Mouse (Mus musculus): ENCODE measurements around the gene Dlgap4.

The Dlgap4 gene
- long read RNA-seq, experiment 1, full-length matches to known transcripts: 28 of 47 reads
- long read RNA-seq, experiment 1, partial matches to known transcripts: 11 of 47 reads
- long read RNA-seq, experiment 1, other reads (novel, unspliced or antisense): 8 of 47 reads
- long read RNA-seq, experiment 2, transcript Dlgap4-204 (7 exons, 1,595 nt): major isoform, 18 of 55 reads
- long read RNA-seq, experiment 2, transcript Dlgap4-203 (7 exons, 3,402 nt): minor isoform, 5 of 55 reads
- long read RNA-seq, experiment 2, partial matches to known transcripts: 8 of 55 reads
- long read RNA-seq, experiment 2, other reads (novel, unspliced or antisense): 23 of 55 reads

DNA sequence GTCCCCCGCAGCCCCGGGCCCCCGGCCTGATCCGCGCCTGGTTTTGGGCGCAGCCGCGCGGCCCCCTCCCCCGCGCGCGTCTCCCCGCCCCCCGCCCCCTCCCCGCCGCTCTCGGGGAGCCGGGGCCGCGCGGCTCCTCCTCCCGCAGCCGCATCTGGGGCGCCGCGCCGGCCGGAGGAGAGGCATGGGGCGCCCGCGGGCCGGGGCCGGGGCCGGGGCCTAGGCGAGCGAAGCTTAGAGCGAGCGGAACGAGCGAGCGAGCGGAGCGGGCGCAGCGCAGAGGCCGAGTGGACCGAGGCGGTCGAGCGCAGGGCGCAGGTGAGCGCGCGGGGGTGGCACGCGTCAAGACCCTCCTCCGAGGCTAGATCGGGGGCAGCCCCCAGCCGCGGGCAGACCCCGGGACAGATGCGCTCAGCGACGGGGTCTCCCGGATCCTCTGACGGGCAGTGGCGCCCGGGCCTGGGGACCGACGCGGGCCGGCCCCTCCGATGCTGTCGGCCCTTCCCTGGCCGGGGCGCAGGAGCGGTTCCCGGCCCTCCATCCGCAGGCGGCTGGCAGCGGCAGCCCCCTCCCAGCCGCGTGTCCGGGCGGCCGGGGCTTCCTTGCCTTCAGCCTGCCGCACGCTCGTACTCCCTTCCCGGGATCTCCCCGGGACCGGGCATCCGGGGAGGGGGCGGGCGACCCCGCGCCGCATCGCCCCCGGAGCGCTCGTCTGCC is at the start of gene Dlgap4:
Gene Dlgap4, plus strand, starts transcription at position 165 of the 717 bp plus-strand sequence.
- intact Hi-C loops (cut with DNase I): loop anchor here (5.0 kb wide), 1 partner anchor 94 kb away; no protein-coding TSS in a partner anchor

DNA sequence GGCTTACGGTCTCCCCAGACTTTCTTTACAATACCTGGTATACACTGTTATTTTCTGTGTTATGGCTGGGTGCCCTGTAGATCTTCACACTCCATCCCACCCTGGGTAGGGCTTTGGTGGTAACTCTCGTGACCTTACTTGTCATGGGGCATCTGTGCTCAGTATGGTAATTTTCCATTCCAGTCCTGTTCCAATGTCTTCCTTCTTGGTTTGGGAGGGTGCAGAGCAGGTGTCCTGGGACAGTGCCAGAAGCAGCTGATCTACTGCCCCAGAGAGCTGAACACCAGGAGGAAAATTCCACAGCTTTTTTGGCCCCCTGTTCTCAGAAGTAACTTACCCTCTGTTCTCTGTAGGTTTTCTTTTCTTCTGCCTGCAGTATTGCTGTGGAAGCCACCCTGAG is 47.0 kb upstream of the Dlgap4 start:
- intact Hi-C loops (cut with DNase I): no loop called here

DNA sequence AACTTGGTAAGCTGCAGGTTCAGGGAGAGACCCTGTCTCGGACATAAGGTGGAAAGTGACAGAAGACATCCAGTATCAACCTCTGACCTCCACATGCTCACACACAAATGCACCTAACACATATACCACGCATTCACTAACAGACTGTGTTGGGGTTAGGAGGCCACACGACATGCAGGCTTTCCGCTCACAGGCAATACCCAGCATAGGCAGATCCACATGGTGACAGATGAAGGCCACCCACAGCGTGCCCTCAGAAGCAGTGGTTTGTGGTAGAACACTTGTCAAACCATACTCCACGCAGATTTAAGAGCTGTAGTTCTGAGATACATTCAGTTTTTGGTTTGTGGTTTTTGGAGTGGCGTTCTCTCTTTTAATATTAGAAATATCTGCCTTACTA is 44.9 kb upstream of the Dlgap4 start:
- intact Hi-C loops (cut with DNase I): no loop called here

DNA sequence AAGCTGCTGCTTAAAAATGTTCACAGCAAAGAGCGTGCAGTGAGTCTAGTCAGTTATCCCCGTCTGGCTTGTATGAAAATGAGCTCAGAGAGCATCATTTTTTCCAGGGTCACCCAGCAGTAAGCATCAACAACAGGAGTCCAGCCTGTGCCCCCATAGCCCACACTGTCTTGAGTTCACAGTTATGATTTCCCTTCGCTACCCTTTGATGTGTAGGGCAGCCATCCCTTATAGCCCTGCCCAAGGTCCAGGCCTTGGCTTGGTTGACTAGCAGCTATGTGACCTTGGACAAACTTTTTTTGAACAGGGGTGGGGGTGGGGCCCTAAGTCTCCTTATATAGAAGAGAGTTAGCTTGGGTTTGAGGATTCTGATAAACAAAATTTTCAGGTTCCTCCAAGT is 44.2 kb upstream of the Dlgap4 start:
- intact Hi-C loops (cut with DNase I): no loop called here

DNA sequence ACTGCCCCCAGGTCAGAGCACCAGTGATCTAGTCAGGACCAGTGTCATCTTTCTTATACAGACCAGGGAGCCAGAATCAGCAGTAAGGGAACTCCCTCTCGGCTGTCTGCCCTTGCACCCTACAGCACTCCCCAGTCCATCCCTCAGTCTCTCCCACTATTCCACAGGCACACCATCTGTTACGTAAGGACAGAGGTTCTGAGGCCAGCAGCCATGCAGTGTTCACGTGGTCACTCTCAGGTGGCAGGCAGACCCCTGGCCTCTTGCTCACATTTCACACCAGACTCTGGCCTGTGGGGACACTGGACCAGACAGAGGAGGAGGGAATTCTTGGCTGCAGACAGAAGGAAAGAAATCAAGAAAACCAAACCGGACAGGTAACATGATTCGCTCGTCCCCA is 42.0 kb upstream of the Dlgap4 start:
- intact Hi-C loops (cut with DNase I): no loop called here

DNA sequence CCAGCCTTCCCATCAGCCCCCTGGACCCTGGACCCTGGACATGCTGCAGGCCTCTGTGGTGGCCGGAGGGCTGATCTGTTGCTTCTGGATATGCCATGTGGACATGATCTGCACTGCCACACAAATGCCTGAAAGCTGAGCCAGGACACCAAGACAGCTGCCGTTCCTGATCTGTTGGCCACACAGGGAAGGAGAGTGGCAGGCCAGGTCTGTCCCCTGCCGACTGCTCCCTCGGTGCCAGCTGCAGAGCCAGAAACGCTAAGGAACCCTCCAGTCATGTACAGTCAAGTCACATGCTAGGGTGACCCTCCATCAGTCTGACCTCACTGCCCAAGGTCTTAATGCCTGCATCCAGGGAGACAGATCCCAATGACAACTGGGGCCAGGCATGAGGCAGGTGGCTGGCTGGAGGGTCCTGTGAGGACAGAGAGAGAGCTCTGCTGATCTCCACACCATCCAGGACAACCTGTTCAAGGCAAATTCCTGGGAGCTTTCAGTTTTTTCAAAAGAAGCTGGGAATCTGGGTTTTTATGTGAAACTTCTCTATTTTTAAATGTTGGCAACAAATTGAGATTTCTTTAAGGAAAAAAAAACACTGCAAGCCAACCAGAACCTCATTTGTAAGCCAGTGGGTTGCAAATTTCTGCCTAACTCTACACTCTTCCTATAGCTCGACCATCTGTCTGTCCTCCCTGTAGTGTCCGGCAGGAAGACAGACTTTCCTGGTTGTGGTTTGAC is 36.5 kb upstream of the Dlgap4 start:
- intact Hi-C loops (cut with DNase I): no loop called here

DNA sequence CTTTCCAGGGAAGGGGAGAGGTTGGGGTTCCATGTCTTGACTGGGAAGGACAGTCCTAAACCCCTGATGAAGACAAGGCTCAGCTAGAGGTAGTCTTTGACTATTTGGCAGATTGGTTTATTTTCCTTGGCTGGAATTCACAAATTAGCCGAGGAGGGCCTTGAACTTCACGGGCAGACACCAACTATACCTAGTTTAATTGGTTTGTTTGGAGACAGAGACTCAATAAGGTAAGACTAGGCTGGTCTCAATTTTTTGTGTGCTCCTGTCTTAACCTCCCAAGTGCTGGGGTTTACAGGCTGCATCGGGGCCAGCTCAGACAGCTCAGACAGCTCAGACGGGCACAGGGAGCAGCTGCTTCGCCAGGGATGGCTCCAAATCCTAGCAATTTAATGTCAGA is 33.0 kb upstream of the Dlgap4 start:
- intact Hi-C loops (cut with DNase I): no loop called here

DNA sequence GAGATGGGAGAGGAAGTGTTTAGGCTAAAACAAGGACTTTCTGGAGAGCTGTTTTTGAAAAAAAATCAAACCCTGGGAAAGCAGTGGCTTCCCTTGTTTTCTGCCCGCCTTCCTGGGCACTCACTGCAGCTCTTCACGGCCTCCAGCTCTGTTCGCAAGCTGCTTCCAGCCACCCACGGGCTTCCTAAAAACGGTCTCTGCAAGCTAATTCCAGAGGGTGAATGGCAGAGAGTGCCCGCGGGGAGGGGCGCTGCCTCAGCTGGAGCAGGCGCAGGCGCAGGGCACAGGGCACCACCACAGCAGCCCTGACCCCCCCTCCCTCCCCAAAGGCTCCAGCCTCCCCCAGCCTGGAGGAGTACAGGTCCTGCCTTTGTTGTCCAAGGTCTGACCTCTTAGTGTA is 32.3 kb upstream of the Dlgap4 start:
- intact Hi-C loops (cut with DNase I): no loop called here

DNA sequence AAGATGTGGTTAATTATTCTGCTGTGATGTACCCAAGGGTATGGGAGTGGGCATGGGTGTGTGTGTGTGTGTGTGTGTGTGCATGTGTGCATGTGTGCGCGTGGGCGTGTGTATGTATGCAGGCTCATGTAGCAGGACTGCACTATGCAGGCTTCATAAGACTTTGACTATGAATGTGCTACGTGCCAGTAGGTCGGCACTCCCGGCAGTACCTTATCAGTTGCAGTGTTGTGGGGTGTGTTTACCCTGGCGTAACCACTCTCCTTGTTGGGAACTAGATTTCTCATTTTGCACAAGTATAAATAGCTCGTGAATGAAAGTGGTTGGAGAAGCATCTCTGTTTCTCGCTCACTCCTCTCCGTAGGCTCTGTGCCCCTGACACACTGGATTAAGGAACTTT is 30.6 kb upstream of the Dlgap4 start:
- intact Hi-C loops (cut with DNase I): no loop called here

DNA sequence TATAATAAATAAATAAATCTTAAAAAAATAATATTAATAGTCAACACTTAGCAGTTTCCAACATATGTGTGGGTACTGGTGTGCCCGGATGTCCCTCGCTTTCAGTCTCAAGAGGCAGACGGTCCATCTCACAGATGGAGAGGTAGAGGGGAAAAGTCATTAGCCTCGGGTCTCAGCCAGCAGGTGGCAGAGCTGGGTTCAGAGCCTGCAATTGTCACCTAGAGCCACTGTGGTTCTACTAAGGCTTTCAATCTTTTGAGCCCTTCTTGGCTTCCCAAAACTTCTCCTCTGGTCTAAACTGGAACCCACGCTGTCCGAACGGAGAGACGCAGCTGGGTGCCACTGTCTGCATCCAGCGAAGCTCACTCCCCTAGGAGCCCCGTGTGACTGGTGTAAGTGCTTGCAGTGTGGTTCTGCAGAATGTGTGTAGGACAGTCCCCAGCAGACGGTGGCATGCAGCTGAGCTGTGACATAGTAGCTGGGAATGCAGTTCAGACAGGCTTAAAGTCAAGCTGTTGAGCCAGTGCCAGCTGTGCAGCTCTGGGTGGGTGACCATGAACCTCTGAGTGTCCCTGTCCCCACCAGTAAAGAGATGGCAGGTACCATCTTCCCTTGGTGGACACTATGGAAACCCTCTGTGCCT is 29.2 kb upstream of the Dlgap4 start:
- intact Hi-C loops (cut with DNase I): no loop called here

DNA sequence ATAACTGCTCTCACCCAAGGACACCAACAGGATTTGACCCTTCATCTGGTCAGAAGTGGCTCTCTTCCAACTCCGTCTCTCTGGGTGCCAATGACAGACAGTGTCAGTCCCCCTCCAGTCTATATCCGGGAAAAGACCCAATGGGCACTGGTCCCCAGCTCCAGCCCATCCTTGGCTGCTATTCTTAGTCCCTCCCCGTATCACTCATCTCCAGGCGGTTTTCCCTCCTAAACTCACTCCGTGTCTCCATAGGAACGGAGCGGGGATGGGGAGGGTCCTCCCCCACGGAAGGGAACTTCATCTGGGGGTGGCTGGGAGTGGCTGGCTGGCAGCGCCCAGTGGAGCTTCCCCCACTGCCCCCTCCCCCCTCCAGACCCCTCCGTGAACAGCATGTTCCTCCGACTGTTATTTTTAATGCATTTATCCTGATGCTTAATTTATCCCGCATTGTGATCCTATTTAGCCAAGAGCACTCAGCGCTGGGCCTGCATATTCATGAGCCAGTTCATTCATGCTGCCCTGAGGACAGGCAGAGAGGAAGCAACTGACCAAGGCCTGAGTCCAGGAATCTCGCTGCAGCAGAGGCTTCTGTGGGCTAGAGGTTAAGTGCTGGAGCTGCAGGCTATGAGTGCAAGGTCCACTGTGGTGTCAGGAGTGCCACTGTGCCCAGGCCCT is 28.6 kb upstream of the Dlgap4 start:
- intact Hi-C loops (cut with DNase I): no loop called here

DNA sequence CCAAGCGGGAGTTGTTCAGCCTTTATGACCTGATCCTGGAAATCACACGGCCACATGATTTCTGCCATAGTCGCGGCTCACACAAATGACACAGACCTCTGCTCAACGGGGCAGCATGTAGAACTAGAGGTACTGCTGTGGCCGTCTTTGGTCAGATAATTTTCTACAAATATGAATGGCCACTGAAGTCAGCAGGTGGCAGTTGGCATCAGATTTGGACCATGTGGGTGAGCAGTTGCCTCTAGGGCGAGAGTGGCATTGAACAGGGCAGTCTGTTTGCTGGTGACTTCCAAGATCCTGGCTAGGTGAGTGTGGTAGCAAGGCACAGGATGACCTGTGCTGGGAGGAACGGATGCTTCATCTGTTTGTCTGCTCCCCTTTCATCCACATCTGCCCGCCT is 24.0 kb upstream of the Dlgap4 start:
- intact Hi-C loops (cut with DNase I): no loop called here

DNA sequence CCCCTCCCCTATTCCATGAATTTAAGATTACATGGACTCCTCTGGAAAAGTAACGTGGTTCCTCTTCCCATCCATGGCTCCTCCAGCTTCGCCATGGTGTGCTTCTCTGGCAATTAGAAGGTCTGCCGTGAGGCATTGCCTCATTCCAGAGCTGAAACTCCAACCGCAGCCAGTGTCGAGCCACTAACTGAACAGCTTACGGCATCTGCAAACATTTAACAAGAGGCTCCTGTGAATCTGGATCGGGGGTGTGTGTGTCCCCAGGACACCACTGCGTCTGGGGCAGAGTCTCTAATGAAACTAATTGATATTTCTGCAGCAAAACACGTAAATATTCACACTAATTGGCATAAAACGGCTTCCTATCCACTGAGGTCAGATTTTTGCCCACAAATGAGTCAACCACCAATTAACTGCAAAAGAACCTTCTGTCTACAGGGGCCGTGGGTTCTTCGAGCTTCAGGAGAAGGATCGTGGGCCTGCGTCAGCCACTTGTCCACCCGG is 18.5 kb upstream of the Dlgap4 start:
- intact Hi-C loops (cut with DNase I): no loop called here

DNA sequence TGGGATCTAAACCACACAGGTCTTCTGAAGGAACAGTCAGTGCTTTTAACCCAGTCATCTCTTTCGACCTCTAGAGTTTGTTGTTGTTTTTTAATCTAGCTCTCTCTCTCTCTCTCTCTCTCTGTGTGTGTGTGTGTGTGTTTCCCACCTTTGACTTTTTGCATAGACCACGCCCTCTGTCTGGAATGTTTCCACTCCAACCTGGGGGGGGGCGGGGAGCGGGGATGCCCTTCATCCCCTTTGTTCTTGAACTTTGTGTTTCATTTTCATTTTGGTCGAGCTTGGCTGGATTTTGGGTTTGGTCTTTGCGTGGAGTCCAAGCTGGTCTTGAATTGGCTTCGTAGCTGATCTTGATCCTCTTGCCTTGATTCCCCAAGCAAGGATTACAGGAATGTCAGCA is 10.9 kb upstream of the Dlgap4 start:
- intact Hi-C loops (cut with DNase I): no loop called here

DNA sequence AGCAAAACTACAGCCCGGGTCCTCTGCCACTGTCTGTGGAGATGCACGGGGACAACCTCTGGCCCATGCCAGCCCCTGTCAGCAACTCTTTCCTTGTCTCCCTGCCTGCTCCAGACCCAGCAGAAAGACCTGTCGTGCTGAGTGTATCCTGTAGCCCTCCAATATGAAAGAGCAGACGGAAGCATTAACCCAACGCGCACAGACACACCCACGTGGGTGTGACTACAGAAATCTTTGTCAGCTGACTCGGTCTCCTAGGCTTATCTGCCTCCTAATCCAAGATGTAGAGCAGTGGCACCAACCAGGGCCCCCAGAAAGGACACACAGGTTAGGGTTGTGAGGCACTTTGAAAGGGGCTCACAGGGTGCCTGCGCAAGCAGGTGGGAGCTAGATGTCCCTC is 9.8 kb upstream of the Dlgap4 start:
- intact Hi-C loops (cut with DNase I): no loop called here

DNA sequence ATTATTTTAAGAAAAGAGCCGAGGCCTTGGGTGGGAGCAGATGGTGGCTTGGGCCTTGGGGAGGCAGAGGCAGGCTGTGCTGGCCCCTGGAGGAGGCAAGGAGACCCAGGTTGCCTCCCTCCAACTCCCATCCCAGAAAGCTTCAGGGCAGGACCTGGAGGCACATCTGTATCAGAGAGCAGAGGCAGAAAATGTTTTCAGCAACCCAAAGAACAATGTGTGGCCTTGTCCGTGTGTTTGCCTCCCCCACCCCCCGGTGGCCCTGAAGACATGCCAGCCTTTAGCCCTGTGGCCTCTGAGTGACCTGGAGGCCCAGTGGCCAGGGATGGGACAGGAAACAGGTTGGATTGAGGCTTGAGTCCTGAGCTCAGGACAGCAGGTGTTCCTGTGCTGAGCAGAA is 8.4 kb upstream of the Dlgap4 start:
- intact Hi-C loops (cut with DNase I): no loop called here

DNA sequence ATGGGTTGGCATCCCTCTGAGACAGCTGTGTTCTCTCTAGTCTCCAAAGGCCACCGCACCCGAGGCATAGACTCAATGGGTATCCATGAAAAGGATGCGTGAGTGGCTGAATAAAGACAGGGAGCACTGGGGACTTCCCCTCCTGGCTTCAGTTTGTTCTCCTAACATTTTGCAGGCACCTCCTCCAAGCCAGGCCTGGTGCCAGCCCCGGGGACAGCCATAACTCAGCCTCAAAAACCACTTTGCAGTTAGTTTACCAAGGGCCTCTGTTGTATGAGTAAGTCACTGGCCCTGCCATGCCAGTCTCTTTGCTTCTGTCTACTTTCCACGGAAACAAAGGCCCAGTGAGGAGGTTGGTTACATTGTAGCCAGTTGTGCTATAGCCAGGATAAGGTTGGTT is 7.5 kb upstream of the Dlgap4 start:
- intact Hi-C loops (cut with DNase I): no loop called here

DNA sequence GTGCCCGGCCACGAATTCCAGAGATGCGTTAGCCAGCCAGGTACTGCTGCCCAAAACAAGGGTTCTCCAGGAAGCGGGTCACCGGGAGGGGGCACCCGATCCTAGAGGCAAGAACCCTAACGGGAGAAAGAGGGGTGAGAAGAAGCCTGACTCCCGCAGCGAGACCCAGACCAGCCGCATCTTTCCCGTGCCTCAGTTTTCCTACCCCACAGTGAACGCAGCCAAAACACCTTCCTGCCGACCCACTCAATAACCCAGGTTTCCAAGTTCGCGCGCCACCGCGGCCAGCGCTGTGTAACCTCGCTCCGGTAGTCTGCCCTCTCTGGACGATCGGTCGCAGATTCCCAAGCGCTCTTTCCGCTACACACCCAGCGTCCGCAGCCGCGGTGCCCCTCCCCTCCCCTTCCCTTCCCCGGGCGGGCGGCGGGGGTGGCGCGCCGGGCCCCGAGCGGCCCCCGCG is 394 bp upstream of the Dlgap4 start:
- intact Hi-C loops (cut with DNase I): loop anchor here (5.0 kb wide), 1 partner anchor 94 kb away; no protein-coding TSS in a partner anchor

DNA sequence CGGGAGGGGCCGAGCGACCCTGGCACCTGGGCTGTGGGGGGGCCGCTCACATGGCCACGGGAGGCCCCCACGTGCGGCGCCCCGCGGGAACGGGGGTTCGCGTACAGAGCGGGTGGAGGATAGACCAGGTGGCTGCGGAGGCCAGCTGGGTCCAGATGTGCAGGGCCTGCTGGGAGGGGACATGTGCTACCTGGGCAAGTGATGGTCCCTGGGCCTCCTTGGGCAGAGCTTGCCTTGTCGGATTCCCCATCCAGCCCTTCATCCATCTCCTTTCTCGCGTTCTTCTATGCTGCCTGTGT is 702 bp downstream of the Dlgap4 start:
- intact Hi-C loops (cut with DNase I): loop anchor here (5.0 kb wide), 1 partner anchor 93 kb away; no protein-coding TSS in a partner anchor

DNA sequence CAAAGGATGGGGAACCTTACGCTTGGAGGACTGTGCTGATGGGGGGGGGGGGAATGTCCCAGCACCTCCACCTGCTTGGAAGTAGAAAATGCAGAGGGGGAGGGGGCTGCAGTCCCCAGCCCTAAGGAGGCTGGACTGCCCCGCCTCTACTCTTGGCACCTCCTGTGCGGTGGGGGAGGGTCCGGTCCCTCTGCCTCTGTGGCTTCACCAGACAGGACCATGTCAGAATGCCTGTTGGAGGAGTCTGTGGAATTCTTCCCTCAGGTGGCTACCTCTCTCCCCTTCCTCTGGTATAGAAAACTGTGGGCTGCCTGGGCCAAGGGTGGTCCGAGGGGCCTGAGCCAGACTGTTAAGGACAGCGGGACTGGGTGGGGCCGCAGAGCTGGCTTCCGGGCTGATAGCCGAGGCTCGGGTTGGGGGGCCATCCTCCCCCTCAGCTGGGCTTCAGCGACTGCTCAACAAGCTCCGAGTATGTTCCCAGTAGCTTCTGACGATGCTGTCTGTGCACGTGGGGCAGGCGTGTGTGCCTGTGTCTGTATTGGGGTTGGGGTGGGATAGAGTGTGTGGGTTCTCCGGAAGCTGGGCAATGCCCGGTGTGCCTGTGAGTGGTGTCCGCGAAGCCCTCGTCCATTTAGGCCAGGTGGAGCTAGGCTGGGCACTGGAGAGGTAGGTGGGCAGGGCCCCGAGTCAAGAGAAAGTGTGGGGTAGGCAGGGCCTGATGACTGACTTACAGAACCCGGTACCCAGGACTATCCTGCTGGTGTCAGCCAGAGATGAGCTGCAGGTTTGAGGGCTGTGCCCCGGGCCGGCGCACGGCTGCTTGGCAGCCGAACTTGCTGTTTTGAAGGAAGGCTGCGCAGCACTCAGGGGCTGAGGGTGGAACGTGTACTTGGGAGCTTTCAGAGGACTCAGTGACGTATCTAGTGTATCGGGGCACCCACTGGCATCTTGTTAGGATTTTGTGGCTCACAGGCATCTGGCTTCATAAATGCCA is 1.5 kb downstream of the Dlgap4 start:
- intact Hi-C loops (cut with DNase I): loop anchor here (5.0 kb wide), 1 partner anchor 92 kb away; no protein-coding TSS in a partner anchor
